Mouse (Mus musculus) limb, embryonic 14.5 days (tissue): ENCODE data around the gene Ppp1ca. TPM values are rescaled to one million over a fixed set of nuclear protein-coding genes. Genes with fewer than 3 reads are reported as not detected.

ENCODE experiments used
- ATAC-seq: fragments of 200-750 bp; cut with Nextera tagmentation; 2 replicates; pipeline ENCODE4 v1.8.0; 2017; ENCODE audit warnings: low read depth, moderate number of reproducible peaks, moderate TSS enrichment; ENCODE audit not compliant: low FRiP score
- DNase-seq: peaks from one replicate; pipeline ENCODE4 v3.0.0-alpha.2; 2015; ENCODE audit warnings: low spot score
- H3K27ac ChIP-seq: fragments of 300-500 bp; sonication (generic); replicated peaks from 2 replicates; pipeline ENCODE4 v1.5.1; 2014; ENCODE audit warnings: low read depth, mild to moderate bottlenecking, low read length, moderate library complexity, mixed read lengths
- H3K27me3 ChIP-seq: fragments of 300-500 bp; sonication (generic); 2 replicates; pipeline ENCODE4 v1.6.1; 2014; ENCODE audit warnings: low read length, mixed read lengths; ENCODE audit not compliant: control insufficient read depth, insufficient read depth
- H3K36me3 ChIP-seq: fragments of 300-500 bp; sonication (generic); 2 replicates; pipeline ENCODE4 v1.6.1; 2014; ENCODE audit warnings: mild to moderate bottlenecking, low read length, moderate library complexity, mixed read lengths; ENCODE audit not compliant: control insufficient read depth, insufficient read depth
- H3K4me1 ChIP-seq: fragments of 300-500 bp; sonication (generic); 2 replicates; pipeline ENCODE4 v1.6.1; 2014; ENCODE audit warnings: antibody characterized with exemption, low read length, mixed read lengths; ENCODE audit not compliant: control insufficient read depth, insufficient read depth
- H3K4me2 ChIP-seq: fragments of 300-500 bp; sonication (generic); replicated peaks from 2 replicates; pipeline ENCODE4 v1.6.1; 2014; ENCODE audit warnings: low read depth, mild to moderate bottlenecking, low read length, moderate library complexity; ENCODE audit not compliant: severe bottlenecking
- H3K4me3 ChIP-seq: fragments of 300-500 bp; sonication (generic); replicated peaks from 2 replicates; pipeline ENCODE4 v1.5.1; 2014; ENCODE audit warnings: low read length
- H3K9ac ChIP-seq: fragments of 300-500 bp; sonication (generic); 2 replicates; pipeline ENCODE4 v1.6.1; 2014; ENCODE audit warnings: mild to moderate bottlenecking, low read depth, low read length, moderate library complexity; ENCODE audit not compliant: severe bottlenecking
- H3K9me3 ChIP-seq: fragments of 300-500 bp; sonication (generic); 2 replicates; pipeline ENCODE4 v1.6.1; 2016; ENCODE audit warnings: low read length; ENCODE audit not compliant: control insufficient read depth
- POLR2A ChIP-seq: fragments of 200-500 bp; IDR thresholded peaks from 2 replicates; pipeline ENCODE4 v1.8.0; 2012; ENCODE audit warnings: inconsistent platforms, mild to moderate bottlenecking, moderate library complexity, borderline replicate concordance; ENCODE audit not compliant: insufficient read depth, insufficient read length; ENCODE audit errors: extremely low read depth
- WGBS: fragments of 180-500 bp; shearing (Covaris S2); extraction: QIAGEN DNeasy Blood & Tissue Kit; methylation state at CpG from one replicate; pipeline ENCODE4 v1.1.7; 2014; 5-methylcytosine and 5-hydroxymethylcytosine counted together
- polyA plus RNA-seq, 2 experiments: library from polyadenylated mRNA; depleted of rRNA in 1 of 2; stranded (reverse) in 1 of 2; unstranded in 1 of 2; fragments of >200 nt; fragmentation: Nextera tagmentation in 1 of 2; extraction: Ambion mirVana in 1 of 2; gene quantifications; 2 replicates each; pipeline versions ENCODE4 v1.2.1 to v1.2.3; 2012 to 2014

Gene Ppp1ca
- polyA plus RNA-seq, 2 experiments, result 490 to 794 TPM

DNA sequence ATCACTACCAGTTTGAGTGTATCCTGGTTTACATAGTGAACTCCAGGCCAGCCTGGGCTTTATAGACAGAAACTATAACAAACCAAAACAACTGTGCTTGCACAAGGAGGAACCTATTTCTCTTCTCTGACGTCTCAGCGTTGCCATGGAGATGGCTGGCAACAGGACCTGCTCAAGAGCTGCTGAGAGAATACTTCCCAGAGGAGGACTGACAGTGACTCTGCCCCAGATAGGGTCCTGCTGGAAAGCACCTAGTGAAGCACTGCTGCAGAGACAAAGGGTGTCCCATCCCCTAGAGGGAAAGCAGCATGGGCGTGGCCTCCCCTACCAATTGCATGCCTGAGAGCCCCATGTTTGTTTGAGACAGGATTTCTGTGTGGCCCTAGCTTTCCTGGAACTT lies 10.0 kb upstream of the Ppp1ca start:
- no peak overlapping the region for H3K27ac ChIP-seq
- no peak overlapping the region for H3K4me2 ChIP-seq
- TF ChIP-seq POLR2A, result no peak
- H3K27me3 ChIP-seq, result no peaks in the 10 kb centered on the region
- no peak overlapping the region for H3K4me3 ChIP-seq
- no peaks in the 10 kb centered on the region for H3K9me3 ChIP-seq
- WGBS, result 33% methylated on average over 3 of the region's 3 CpGs
- H3K9ac ChIP-seq, result no peak overlapping the region
- DNase-seq, result no peak
- no peak for ATAC-seq
- H3K36me3 ChIP-seq, result no peaks in the 10 kb centered on the region
- peaks cover 7% of the 10 kb centered on the region; the same call in 1 of the 2 replicates for H3K4me1 ChIP-seq

DNA sequence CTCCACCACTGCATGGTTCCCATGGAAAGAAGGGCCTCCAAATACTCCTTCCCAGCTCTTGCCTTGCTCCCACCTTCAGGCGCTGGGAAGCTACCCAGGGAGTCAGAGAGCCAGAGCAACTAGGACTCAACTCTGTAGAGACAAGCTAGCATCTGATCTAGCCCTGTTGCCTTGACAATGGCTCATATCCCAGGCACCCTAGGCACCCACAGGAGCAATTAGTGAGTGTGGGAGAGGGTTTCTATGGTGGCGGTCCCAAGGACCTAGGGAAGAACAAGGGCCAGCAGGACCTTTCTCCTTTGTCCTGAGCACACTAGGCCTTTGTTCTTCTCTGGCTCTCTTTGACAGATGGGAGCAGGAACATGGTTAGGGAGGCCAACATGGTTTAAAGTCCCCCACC lies 8.2 kb upstream of the Ppp1ca start:
- H3K4me1 ChIP-seq, result peaks cover 7% of the 10 kb centered on the region; the same call in 1 of the 2 replicates
- no peak overlapping the region for H3K4me2 ChIP-seq
- no peak overlapping the region for H3K4me3 ChIP-seq
- ATAC-seq (no peak), DNase-seq (no peak)
- no peaks in the 10 kb centered on the region for H3K36me3 ChIP-seq
- 95% methylated on average over 2 of the region's 2 CpGs for WGBS
- H3K27ac ChIP-seq, result no peak overlapping the region
- H3K9ac ChIP-seq, result no peak overlapping the region
- no peaks in the 10 kb centered on the region for H3K9me3 ChIP-seq
- no peak for TF ChIP-seq POLR2A
- no peaks in the 10 kb centered on the region for H3K27me3 ChIP-seq

DNA sequence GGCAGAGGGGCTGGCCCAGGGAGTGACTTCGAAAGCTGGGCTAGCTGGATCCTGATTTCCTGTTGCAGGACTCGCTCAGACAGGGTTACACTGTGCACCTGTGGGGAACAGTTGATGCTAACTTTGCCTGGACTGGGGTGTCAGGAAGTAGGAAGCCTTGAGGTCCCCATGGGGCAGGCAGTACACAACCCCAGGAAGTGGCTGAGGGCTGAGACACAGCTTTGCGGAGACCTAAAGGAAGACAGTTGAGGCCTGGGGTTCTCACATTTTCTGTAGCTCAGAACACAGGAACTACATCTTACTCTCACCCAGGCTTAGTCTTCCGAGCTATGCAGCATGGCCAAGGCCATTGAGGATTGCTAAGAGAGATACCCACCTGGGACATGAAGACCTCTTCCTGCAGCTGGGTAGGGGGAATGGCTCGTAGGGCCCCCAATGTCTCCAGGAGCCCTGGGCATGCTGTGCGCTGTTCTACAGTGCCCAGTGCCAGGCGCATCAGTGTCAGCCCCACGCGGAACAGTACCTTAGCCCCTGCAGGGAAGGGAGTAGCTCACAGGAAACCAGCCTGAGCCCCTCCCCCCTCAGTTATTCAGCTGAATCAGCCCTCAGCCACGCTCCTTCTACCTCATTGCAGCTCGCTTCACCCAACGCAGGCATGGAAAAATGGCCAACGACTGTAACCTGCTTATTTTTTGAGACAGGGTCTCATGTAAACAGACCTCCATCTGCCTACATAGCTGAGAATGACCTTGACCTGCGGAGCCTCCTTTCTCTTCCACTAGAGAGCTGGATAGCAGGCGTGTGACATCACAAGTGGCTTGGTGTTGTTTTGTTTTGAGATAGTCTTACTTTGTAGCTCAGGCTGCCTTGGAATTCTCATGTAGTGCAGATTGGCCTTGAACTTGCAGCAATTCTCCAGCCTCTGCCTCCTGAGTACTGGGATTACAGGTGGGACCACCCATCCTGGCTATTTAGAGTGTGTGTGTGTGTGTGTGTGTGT lies 6.6 kb upstream of the Ppp1ca start:
- no peak for ATAC-seq
- Histone ChIP-seq H3K4me3 (no peak overlapping the region), H3K27me3 (no peaks in the 10 kb centered on the region), H3K4me1 (peaks cover 7% of the 10 kb centered on the region; the same call in 1 of the 2 replicates), H3K9ac (no peak overlapping the region), H3K27ac (no peak overlapping the region), H3K4me2 (no peak overlapping the region), H3K9me3 (no peaks in the 10 kb centered on the region), H3K36me3 (no peaks in the 10 kb centered on the region)
- TF ChIP-seq POLR2A, result no peak
- 57% methylated on average over 15 of the region's 15 CpGs for WGBS
- no peak for DNase-seq

DNA sequence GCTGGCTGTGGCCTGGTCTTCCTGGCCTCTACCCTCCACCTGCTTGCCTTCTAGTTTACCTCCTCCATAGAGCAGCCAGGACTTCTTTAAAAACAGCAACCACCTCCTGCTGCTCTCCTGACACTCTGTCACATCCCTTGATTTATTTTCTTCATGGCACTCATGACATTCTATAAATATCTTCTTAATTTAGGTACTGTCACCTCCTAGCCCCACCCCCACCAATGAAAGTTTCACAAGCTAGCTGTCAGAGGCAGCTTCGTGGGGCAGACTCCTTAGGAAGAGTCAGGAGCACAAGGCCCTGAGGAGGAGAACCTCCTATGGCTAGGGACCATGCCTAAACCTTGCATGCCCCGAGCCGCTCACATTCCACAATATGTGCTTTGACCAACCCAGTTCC lies 4.6 kb upstream of the Ppp1ca start:
- Histone ChIP-seq H3K4me1 (peaks cover 11% of the 10 kb centered on the region), H3K4me3 (no peak overlapping the region), H3K4me2 (no peak overlapping the region), H3K9ac (no peak overlapping the region), H3K9me3 (no peaks in the 10 kb centered on the region), H3K27ac (no peak overlapping the region), H3K27me3 (no peaks in the 10 kb centered on the region), H3K36me3 (no peaks in the 10 kb centered on the region)
- no peak for DNase-seq
- WGBS, result 54% methylated on average over 3 of the region's 3 CpGs
- ATAC-seq, result no peak
- no peak for TF ChIP-seq POLR2A

DNA sequence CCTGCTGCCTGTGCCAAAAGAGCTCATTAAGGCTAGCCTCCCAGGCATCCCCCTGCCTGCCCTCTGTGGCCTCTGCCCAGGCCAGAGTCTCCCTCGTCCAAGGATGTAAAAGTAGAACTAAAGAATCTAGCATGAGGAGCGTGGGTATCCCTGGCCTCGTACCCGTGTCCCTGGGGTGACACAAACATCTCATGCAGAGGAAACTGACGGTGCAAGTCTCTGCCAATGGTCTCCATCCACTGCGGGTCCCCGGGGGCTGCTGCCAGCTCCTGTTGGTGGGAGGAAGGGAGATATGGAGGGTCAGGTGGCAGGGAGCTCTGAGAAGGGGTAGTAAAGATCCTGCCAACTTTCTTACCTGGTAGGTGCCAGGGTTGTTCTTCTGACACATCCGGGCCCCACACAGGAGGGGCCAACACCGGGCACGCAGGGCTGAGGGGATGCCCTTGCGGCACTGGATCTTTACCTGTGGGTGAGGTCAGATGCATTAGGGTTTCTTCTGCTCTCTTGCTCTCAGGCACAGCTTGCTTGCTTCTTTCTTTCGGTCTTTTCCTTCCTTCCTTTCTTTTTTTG lies 2.7 kb upstream of the Ppp1ca start:
- Histone ChIP-seq H3K9me3 (no peaks in the 10 kb centered on the region), H3K27ac (no peak overlapping the region), H3K4me1 (peaks cover 22% of the 10 kb centered on the region), H3K36me3 (peaks cover 13% of the 10 kb centered on the region), H3K4me2 (no peak overlapping the region), H3K27me3 (no peaks in the 10 kb centered on the region), H3K4me3 (no peak overlapping the region), H3K9ac (no peak overlapping the region)
- DNase-seq (no peak), ATAC-seq (no peak)
- no peak for TF ChIP-seq POLR2A
- 85% methylated on average over 12 of the region's 12 CpGs for WGBS
